ENCODE assay signal across 10 mouse cellular contexts in genomic region chr1:60716567-60716966, GRCm38 (mm10). TPM values are rescaled to one million over a fixed set of nuclear protein-coding genes. Genes with fewer than 3 reads are reported as not detected.
DNase-seq lines count a peak whose midpoint lies in the region; ATAC-seq and TF ChIP-seq lines count a peak whose summit lies in the region.
"Had no signal": no experiment of that assay in that cellular context is flagged by ENCODE, and none has a peak within 500 bp of the region (broad histone marks: within the 10 kb centered on the region; RNA-seq: fewer than 3 reads in every experiment).

Gene Cd28 (plus strand): TSS chr1:60716800.

- no peaks in the 10 kb centered on the region for H3K36me3 ChIP-seq in kidney, embryonic 15.5 days
- H3K36me3 ChIP-seq in heart, adult 2 months (ENCODE audit: control insufficient read depth, insufficient read depth, low read length), result peaks cover 22% of the 10 kb centered on the region
- H3K36me3 ChIP-seq in intestine, embryonic 16.5 days (ENCODE audit: control insufficient read depth, insufficient read depth, low read length), result no peaks in the 10 kb centered on the region
- H3K36me3 ChIP-seq: forebrain, embryonic 10.5 days had no signal

- H3K4me2 ChIP-seq in kidney, embryonic 15.5 days, result no peak within 1 kb of the TSS
- no peak within 1 kb of the TSS for H3K4me2 ChIP-seq in intestine, embryonic 16.5 days (ENCODE audit: low read depth, low read length)

- H3K27ac ChIP-seq in kidney, embryonic 15.5 days, result peak within 1 kb of the TSS; percentile 83
- H3K27ac ChIP-seq in heart, adult 2 months, result peak within 1 kb of the TSS; percentile 95
- H3K27ac ChIP-seq in intestine, embryonic 16.5 days (ENCODE audit: low read length), result peak within 1 kb of the TSS; percentile 23; the same call in 1 of the 2 replicates
- H3K27ac ChIP-seq: forebrain, embryonic 10.5 days; left cerebral cortex, adult 2 months had no signal

- H3K27me3 ChIP-seq in kidney, embryonic 15.5 days, result no peaks in the 10 kb centered on the region
- no peaks in the 10 kb centered on the region for H3K27me3 ChIP-seq in heart, adult 2 months (ENCODE audit: control insufficient read depth, insufficient read depth, low read length)
- no peaks in the 10 kb centered on the region for H3K27me3 ChIP-seq in intestine, embryonic 16.5 days (replicated peaks; ENCODE audit: control insufficient read depth, insufficient read depth, low read length)

- TF ChIP-seq POLR2A in heart, adult 2 months (IDR thresholded peaks at IDR 0.05; ENCODE audit: insufficient read depth, low read depth, low read length), result peak; percentile 32; the same call in 1 of the 2 replicates

- no peak for ATAC-seq in kidney, embryonic 15.5 days (replicated peaks; ENCODE audit: low FRiP score)
- ATAC-seq in activated CD4-positive, CD25-positive, alpha-beta regulatory T cell, adult 4 months, result no peak
- no peak for ATAC-seq in intestine, embryonic 16.5 days

- 0 out of 2 replicates have a peak, but pooled peaks cover 4% of the 10 kb centered on the region for H3K4me1 ChIP-seq in kidney, embryonic 15.5 days
- peaks cover 32% of the 10 kb centered on the region for H3K4me1 ChIP-seq in heart, adult 2 months (ENCODE audit: control insufficient read depth, insufficient read depth, low read length)
- H3K4me1 ChIP-seq in intestine, embryonic 16.5 days (ENCODE audit: control insufficient read depth, insufficient read depth, low read length), result peaks cover 5% of the 10 kb centered on the region; the same call in 1 of the 2 replicates
- H3K4me1 ChIP-seq: forebrain, embryonic 10.5 days had no signal

- TF ChIP-seq EP300 in heart, adult 2 months (IDR thresholded peaks at IDR 0.05; ENCODE audit: insufficient read depth, low read depth, low read length), result peak; percentile 86; the same call in 1 of the 2 replicates

- H3K4me3 ChIP-seq in kidney, embryonic 15.5 days (replicated peaks), result no peak within 1 kb of the TSS
- peak within 1 kb of the TSS; percentile 37 for H3K4me3 ChIP-seq in heart, adult 2 months
- no peak within 1 kb of the TSS for H3K4me3 ChIP-seq in intestine, embryonic 16.5 days (ENCODE audit: low read length)
- H3K4me3 ChIP-seq: forebrain, embryonic 10.5 days; left cerebral cortex, adult 2 months had no signal

- H3K9me3 ChIP-seq in kidney, embryonic 15.5 days (replicated peaks), result no peaks in the 10 kb centered on the region
- no peaks in the 10 kb centered on the region for H3K9me3 ChIP-seq in intestine, embryonic 16.5 days (ENCODE audit: control insufficient read depth, low read length)
- H3K9me3 ChIP-seq: forebrain, embryonic 10.5 days had no signal

- no peak within 1 kb of the TSS for H3K9ac ChIP-seq in kidney, embryonic 15.5 days
- peak within 1 kb of the TSS; percentile 63 for H3K9ac ChIP-seq in heart, adult 2 months (ENCODE audit: low read depth, low read length)
- H3K9ac ChIP-seq in intestine, embryonic 16.5 days (ENCODE audit: low read depth, low read length), result no peak within 1 kb of the TSS

- intact Hi-C loops in heart, adult 2 months (cut with DNase I), result loop anchor here (2.0 to 5.0 kb wide), 7 partner anchors 64 to 304 kb away; partner anchors contain the start of gene Raph1
- intact Hi-C loops in left cerebral cortex, postnatal 14 days (cut with DNase I), result no loop called here

- DNase-seq in kidney, adult 8-10 months, result no peak
- DNase-seq in heart, adult 2 months, result peak; percentile 46 to 62
- DNase-seq in left cerebral cortex, postnatal 14 days (ENCODE audit: low spot score in 2 of 2), result no peak
- DNase-seq in urinary bladder, postnatal 36 days (ENCODE audit: low spot score in 2 of 2), result no peak
- DNase-seq in spleen, adult 18-20 months, result no peak

- TF ChIP-seq CTCF in heart, adult 2 months (IDR thresholded peaks at IDR 0.05), result no peak

- H3K79me2 ChIP-seq in heart, adult 2 months (replicated peaks; ENCODE audit: control insufficient read depth, insufficient read depth, low read length), result no peaks in the 10 kb centered on the region

- 84% methylated on average over 5 of the region's 5 CpGs for WGBS in kidney, embryonic 15.5 days
- WGBS in heart, adult 2 months, result 49% methylated on average over 5 of the region's 5 CpGs
- 78% methylated on average over 5 of the region's 5 CpGs for WGBS in intestine, embryonic 16.5 days

RNA-seq across cellular contexts. Expression of gene Cd28, which starts in this region (rescaled TPM):
- polyA plus RNA-seq in kidney, embryonic 15.5 days (2015; fragmentation: Nextera tagmentation; extraction: Ambion mirVana), result 0.24 and 0.30 TPM in 2 replicates
- 100 to 1,000 TPM; 257 to 298 TPM for polyA plus RNA-seq in activated CD4-positive, CD25-positive, alpha-beta regulatory T cell, adult 4 months (2017; shearing (Covaris generic))
- 10 to 100 TPM; 11.8 to 15.6 TPM for total RNA-seq in heart, adult 2 months (2021)
- 1.2 and 2.4 TPM in 2 replicates for polyA plus RNA-seq in heart, adult 2 months (2012; rRNA removed)
- 0.07 and 0.33 TPM in 2 replicates for polyA plus RNA-seq in intestine, embryonic 16.5 days (2015; fragmentation: Nextera tagmentation; extraction: Ambion mirVana)
- total RNA-seq in left cerebral cortex, postnatal 14 days (2021), result under 1 TPM; 0.20 to 0.34 TPM

Comparison
In these comparisons a context has a peak if more than half of its experiments do, and no peak if none do; other contexts are left out.
1. RNA of gene Cd28 (total RNA-seq): 11.8 to 15.6 TPM in heart, adult 2 months; 0.20 to 0.34 TPM in left cerebral cortex, postnatal 14 days; every median in the first group is over 4 times any median in the second.
2. RNA of gene Cd28 (polyA plus RNA-seq): 257 to 298 TPM in activated CD4-positive, CD25-positive, alpha-beta regulatory T cell, adult 4 months; 1.2 to 2.4 TPM in heart, adult 2 months, 0.07 to 0.33 TPM in intestine, embryonic 16.5 days and 0.24 to 0.30 TPM in kidney, embryonic 15.5 days; every median in the first group is over 10 times any median in the second.
3. H3K27ac ChIP-seq: peak in every context shown above with its lines; median percentile 95 in heart, adult 2 months; 83 in kidney, embryonic 15.5 days; 23 in intestine, embryonic 16.5 days.
4. DNase-seq: peak in heart, adult 2 months (2 of 2); none in kidney, adult 8-10 months (0 of 2), left cerebral cortex, postnatal 14 days (0 of 2), urinary bladder, postnatal 36 days (0 of 2) and spleen, adult 18-20 months (0 of 2).